Mouse (Mus musculus): ENCODE results near the gene Kif1a.

Gene Kif1a

DNA sequence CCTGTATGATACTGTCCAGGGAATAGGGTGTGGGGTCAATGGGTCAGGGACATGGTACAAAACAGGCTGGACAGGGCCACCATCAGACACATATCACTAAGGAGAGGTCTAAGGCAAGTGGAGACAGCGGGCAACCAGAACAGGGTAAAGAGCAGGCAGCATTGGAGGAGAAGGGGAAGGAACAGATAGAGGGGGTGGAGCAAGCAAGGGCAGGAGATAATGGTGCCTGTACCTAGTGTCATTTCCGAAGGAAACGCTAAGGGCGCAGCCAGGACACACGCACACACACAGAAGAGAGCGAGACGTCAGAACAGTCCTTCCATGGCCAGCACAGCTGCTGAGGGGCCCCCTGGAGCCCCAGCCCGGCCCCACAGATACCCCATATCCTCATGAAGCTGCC, 75.2 kb downstream of the Kif1a start:
- DNase-seq (ENCODE audit: low read depth in 1 of 2, low spot score in 2 of 2): no peak

DNA sequence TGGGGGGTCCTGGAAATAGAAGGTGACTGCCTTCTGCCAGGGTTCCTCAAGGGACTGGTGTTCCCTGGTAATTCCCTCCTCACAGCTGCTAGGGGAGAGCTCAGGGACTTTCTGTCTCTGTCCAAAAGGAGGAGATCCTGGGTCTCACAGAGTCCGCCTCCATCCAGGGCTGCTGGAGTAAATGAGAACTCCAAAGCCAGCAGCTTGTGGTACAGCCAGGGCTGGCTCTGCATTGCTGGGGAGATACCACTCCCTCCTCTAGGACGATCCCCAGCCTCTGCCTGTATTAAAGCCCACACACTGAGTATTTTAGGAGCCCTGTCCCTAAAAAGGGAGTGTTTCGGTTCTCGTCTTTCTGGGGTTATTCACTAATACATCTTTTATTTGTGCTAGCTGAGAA, 81.1 kb downstream of the Kif1a start:
- no peak for DNase-seq (ENCODE audit: low read depth in 1 of 2, low spot score in 2 of 2)

DNA sequence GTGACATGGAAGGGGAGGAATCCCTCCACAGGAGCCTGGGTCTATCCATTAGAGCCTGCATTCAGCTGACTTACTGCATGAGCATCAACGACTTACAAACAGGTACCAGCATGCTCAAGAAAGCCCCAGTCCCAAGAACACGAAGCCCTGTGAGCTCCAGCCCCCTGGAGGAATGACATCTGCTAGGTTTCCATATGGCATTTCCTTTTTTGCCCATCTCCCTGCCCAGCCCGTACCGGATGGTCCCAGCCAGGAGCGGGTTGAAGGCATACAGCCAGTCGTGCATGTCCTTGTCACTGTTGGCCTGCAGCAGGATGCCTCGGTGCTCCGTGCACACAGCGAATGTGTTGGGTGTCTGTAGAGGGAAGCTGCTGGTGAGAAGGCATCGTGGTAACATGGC, 83.0 kb downstream of the Kif1a start:
- DNase-seq (ENCODE audit: low read depth in 1 of 2, low spot score in 2 of 2): no peak

- no peak for DNase-seq (ENCODE audit: low read depth in 1 of 2, low spot score in 2 of 2)
These were observed 86.6 kb downstream of the Kif1a start for GRCm38 (mm10) chr1:93015136-93015535.

DNA sequence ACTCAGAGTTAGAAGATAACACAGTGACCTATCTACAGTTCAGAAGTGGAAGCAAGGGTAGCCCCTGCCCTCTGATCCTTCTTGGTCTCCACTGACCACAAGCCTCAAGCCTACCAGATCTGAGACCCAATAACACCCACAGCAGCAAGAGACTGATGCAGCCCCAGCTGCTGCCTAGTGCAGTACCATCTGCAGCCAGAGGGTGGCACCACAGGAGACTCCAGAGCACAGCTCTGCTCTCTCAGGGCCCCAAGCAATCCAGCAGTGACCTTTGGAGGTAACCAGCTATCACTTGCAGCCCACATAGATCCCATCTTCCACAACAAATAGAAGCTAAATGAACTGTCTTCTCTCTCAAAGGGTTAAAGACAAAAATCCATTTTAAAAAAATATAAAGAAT, 87.3 kb downstream of the Kif1a start:
- peak; percentile 24 to 73 for DNase-seq (ENCODE audit: low read depth in 1 of 2, low spot score in 2 of 2)

DNA sequence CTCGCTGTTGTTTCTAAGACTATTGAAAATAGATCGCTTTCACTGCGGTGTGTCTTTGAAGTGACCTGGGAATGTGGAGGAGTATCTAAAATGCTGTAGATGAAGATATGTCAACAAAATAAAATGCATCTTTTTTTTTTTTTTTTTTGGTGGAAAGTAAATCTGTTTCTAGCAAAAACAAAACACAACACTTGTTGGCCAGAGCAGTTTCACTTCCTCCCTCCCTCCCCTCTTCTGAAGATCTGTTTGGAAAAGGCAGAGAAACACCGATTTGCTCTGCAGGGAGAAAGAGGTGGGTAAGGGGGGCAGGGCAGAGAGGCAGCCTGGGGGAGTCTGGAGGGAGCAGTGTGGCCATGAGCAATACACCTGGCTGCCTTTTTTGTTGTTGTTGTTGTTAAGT, 88.4 kb downstream of the Kif1a start:
- DNase-seq (ENCODE audit: low read depth in 1 of 2, low spot score in 2 of 2): no peak

- DNase-seq (ENCODE audit: low read depth in 1 of 2, low spot score in 2 of 2): no peak
These were observed 89.6 kb downstream of the Kif1a start for GRCm38 (mm10) chr1:93012103-93012585.

- DNase-seq (ENCODE audit: low read depth in 1 of 2, low spot score in 2 of 2): no peak
These were observed 91.0 kb downstream of the Kif1a start for GRCm38 (mm10) chr1:93010731-93011130.

GRCm38 (mm10) chr1:93009196-93009595, 92.6 kb downstream of the Kif1a start:
- no peak for DNase-seq (ENCODE audit: low read depth in 1 of 2, low spot score in 2 of 2)

GRCm38 (mm10) chr1:93006061-93006460, 95.7 kb downstream of the Kif1a start, which contains the start of gene Aqp12:
TSS of gene Aqp12 (plus strand) at chr1:93006334.
- no peak for DNase-seq (ENCODE audit: low read depth in 1 of 2, low spot score in 2 of 2)

DNA sequence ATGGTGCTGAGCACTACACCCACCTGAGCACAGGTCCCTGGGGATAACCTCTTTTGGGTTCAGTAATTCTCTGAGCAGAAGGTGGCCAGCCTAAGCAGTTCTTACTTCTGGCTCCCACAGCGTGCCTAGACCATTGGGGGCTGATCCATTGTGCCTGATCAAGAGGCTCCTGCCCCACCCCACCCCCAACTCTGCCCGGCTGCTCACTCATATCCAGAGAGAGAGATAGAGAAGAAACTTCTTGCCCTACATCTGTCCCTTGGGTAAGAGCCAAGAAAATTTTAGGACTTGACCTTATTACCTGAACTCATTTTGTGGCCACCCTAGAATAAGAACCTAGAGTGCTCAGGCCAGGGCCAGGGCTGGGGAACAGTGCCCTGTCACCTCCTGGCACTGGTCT, 108.9 kb downstream of the Kif1a start:
- no peak for DNase-seq (ENCODE audit: low read depth in 1 of 2, low spot score in 2 of 2)

DNA sequence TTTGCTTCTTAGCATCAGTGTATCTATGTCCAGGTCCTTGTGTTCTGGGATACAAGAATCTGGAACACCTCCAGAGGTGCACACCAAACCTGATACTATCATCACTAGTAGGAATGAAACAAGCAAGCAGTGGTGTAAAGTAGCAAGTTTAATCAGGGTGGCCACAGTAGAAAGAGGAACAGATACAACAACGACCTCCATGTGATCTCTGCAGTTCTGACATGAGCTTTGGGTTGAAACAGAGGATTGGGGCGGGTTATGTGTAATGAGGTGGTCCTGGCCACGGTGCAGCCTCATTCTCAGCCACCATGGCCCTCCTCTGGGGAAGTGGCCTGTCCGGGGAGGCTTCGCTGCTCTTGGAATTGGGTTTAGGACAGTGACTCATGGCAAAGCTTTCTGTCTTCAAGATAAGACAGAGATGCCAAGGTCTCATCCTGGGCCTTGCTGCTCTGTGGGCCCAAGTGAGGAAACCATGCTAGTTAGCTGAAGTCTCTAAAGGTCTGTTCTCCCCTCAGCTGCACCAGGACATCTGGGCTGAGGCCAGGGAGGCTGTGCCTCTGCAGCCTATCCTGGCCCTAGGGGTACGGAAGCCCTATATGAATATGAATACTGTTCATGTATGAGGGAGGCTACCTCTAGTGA, 109.4 kb downstream of the Kif1a start:
- DNase-seq (ENCODE audit: low read depth in 1 of 2, low spot score in 2 of 2): no peak

DNA sequence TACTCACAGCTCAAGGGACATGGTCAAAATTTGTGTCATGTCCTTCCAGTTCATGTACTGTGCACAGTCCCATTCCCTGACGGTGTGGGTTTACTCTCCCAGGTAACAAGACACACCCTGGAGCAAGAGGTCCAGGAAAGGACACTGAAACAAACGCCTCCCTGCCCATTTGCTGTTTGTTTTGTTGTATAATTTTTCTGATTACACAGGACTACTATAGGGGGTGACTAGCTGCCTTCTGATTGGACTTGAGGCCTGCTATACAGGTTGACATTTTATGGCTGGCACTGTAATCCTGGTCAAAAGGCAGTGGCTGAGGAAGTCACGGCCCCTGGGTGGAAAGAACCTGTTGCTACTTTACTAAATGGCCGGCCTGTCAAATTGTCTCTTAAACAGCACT, 111.9 kb downstream of the Kif1a start:
- DNase-seq (ENCODE audit: low read depth in 1 of 2, low spot score in 2 of 2): no peak

DNA sequence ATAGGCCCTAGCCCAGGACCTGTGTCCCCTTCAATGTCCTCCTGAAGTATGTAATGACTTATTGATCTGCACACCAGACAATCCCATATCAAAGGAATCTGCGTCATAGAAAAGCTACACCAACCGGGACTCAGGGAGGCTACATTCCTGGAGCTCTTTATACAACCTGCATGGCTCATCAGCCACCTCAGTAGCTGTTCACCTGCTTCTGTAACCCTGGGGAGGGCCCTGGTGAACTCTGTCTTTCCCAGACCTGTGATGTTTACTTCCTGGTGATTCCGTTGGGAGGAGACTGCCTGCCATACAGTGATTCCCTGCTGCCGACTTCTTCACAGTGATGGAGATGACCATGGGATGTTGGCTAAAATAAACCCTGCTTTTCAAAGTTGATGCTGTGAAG, 112.9 kb downstream of the Kif1a start:
- DNase-seq (ENCODE audit: low read depth in 1 of 2, low spot score in 2 of 2): no peak

DNA sequence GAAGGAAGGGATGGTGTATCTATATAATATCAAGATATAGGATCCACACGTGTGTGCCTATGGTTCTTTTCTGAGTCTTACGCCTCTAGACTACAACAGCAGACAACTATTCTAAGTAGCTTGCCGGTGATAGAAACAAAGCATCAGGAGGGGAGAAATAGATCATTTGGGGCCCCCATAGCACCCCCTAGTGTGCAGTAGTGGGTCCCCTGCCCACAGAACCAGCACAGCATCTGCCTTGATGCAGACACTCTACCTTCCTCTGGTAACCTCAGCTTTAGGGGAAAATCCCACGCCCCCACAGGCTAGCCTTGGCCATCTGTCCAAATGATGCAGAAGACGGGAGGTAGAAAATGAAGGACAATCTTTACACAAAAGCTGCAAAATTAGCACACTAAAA, 116.8 kb downstream of the Kif1a start:
- DNase-seq (ENCODE audit: low read depth in 1 of 2, low spot score in 2 of 2): no peak

- no peak for DNase-seq (ENCODE audit: low read depth in 1 of 2, low spot score in 2 of 2)
These were observed 118.7 kb downstream of the Kif1a start for GRCm38 (mm10) chr1:92982931-92983605.

- DNase-seq (ENCODE audit: low read depth in 1 of 2, low spot score in 2 of 2): no peak
These were observed 120.5 kb downstream of the Kif1a start for GRCm38 (mm10) chr1:92981056-92981845.

GRCm38 (mm10) chr1:92979073-92979602, 122.6 kb downstream of the Kif1a start:
- DNase-seq (ENCODE audit: low read depth in 1 of 2, low spot score in 2 of 2): no peak

- DNase-seq (ENCODE audit: low read depth in 1 of 2, low spot score in 2 of 2): peak in 1 of 2 experiments; percentile 33
These were observed 123.1 kb downstream of the Kif1a start for GRCm38 (mm10) chr1:92978645-92979044.

- no peak for DNase-seq (ENCODE audit: low read depth in 1 of 2, low spot score in 2 of 2)
These were observed 125.6 kb downstream of the Kif1a start for GRCm38 (mm10) chr1:92976141-92976566.

GRCm38 (mm10) chr1:92972854-92973253, 128.9 kb downstream of the Kif1a start:
- DNase-seq (ENCODE audit: low read depth in 1 of 2, low spot score in 2 of 2): peak; percentile 73 to 75
